Mouse (Mus musculus): ENCODE data around the gene Gm9944.
A peak's percentile ranks its signal among the peaks of the same experiment; 100 is the strongest.

The Gm9944 gene

GRCm38 (mm10) chr4:144453217-144453616 is at the start of gene Gm9944:
TSS of gene Gm9944 (minus strand) at chr4:144453317.
- DNase-seq (ENCODE audit: low spot score in 2 of 2): no peak

- DNase-seq (ENCODE audit: low spot score in 2 of 2): no peak
Observed at GRCm38 (mm10) chr4:144493331-144493730, 40.2 kb upstream of the Gm9944 start.

GRCm38 (mm10) chr4:144468091-144468490 is 15.0 kb upstream of the Gm9944 start:
- DNase-seq (ENCODE audit: low spot score in 2 of 2): no peak

GRCm38 (mm10) chr4:144465206-144465605 is 12.1 kb upstream of the Gm9944 start:
- no peak for DNase-seq (ENCODE audit: low spot score in 2 of 2)

- no peak for DNase-seq (ENCODE audit: low spot score in 2 of 2)
Observed at GRCm38 (mm10) chr4:144463656-144464055, 10.5 kb upstream of the Gm9944 start, which contains the start of gene Aadacl3. TSS of gene Aadacl3 (minus strand) at chr4:144463756.

- DNase-seq (ENCODE audit: low spot score in 2 of 2): no peak
Observed at GRCm38 (mm10) chr4:144448546-144448945, 4.6 kb downstream of the Gm9944 start.

- no peak for DNase-seq (ENCODE audit: low spot score in 2 of 2)
Observed at GRCm38 (mm10) chr4:144441582-144441981, 11.5 kb downstream of the Gm9944 start.

GRCm38 (mm10) chr4:144441095-144441494 is 12.0 kb downstream of the Gm9944 start:
- no peak for DNase-seq (ENCODE audit: low spot score in 2 of 2)

- no peak for DNase-seq (ENCODE audit: low spot score in 2 of 2)
Observed at GRCm38 (mm10) chr4:144438672-144439071, 14.4 kb downstream of the Gm9944 start, which contains the start of gene 1700012P22Rik. TSS of gene 1700012P22Rik (minus strand) at chr4:144438772.

- no peak for DNase-seq (ENCODE audit: low spot score in 2 of 2)
Observed at GRCm38 (mm10) chr4:144433216-144433615, 19.9 kb downstream of the Gm9944 start.

- DNase-seq (ENCODE audit: low spot score in 2 of 2): no peak
Observed at GRCm38 (mm10) chr4:144430723-144431122, 22.4 kb downstream of the Gm9944 start.

- DNase-seq (ENCODE audit: low spot score in 2 of 2): peak in 1 of 2 experiments; percentile 0
Observed at GRCm38 (mm10) chr4:144428868-144429267, 24.2 kb downstream of the Gm9944 start.

GRCm38 (mm10) chr4:144424590-144424989 is 28.5 kb downstream of the Gm9944 start:
- no peak for DNase-seq (ENCODE audit: low spot score in 2 of 2)

- DNase-seq (ENCODE audit: low spot score in 2 of 2): no peak
Observed at GRCm38 (mm10) chr4:144420644-144421043, 32.5 kb downstream of the Gm9944 start.

- DNase-seq (ENCODE audit: low spot score in 2 of 2): no peak
Observed at GRCm38 (mm10) chr4:144408290-144408689, 44.8 kb downstream of the Gm9944 start, which contains the start of gene Pramef12. TSS of gene Pramef12 (minus strand) at chr4:144408464.

GRCm38 (mm10) chr4:144406261-144406660 is 46.9 kb downstream of the Gm9944 start:
- no peak for DNase-seq (ENCODE audit: low spot score in 2 of 2)

- DNase-seq (ENCODE audit: low spot score in 2 of 2): no peak
Observed at GRCm38 (mm10) chr4:144404456-144405086, 48.5 kb downstream of the Gm9944 start.
